Mouse (Mus musculus): ENCODE measurements at regions not wholly inside any gene's neighbourhood (a gene's known extent, or its start where the extent isn't known, plus 50 kb on each side); places are given as distances from the start of the nearest gene placed in this dataset.

DNA sequence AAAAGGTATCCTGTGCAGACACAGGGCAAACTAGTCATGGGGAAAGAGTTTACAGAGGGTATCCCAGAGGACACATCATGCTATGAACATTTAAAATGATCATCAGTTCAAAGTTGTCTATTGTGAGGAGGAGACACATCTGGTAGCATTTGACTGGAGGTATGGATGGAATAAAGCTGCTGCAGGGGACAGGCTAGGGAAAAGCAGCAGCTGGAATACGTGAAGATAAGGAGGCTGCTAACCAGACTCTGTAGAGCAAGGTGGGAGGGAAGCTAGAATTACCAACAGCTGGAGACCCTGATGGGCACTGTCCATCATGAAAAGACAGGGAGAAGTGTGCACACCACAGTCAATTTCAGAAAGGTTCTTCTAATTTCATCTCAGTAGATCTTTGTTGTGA is 1268.9 kb downstream of the Defb40 start:
- Histone ChIP-seq H3K9me3 (ENCODE audit: low read length) (no peaks in the 10 kb centered on the region), H3K27me3 (ENCODE audit: insufficient read depth, low read length) (no peaks in the 10 kb centered on the region), H3K27ac (ENCODE audit: low read depth, low read length) (no peak overlapping the region), H3K4me3 (ENCODE audit: low read depth, low read length) (no peak overlapping the region), H3K4me1 (ENCODE audit: insufficient read depth, low read length) (no peaks in the 10 kb centered on the region), H3K36me3 (ENCODE audit: insufficient read depth, low read length) (no peaks in the 10 kb centered on the region), H3K4me2 (ENCODE audit: low read depth, low read length, poor library complexity, severe bottlenecking) (no peak overlapping the region), H3K9ac (replicated peaks; ENCODE audit: low read length, poor library complexity, severe bottlenecking) (no peak overlapping the region)
- WGBS, result 87% methylated on average over 1 of the region's 1 CpGs
- ATAC-seq (ENCODE audit: low FRiP score) (no peak), DNase-seq (ENCODE audit: low spot score) (no peak)
- TF ChIP-seq CTCF (IDR thresholded peaks at IDR 0.05), result no peak

DNA sequence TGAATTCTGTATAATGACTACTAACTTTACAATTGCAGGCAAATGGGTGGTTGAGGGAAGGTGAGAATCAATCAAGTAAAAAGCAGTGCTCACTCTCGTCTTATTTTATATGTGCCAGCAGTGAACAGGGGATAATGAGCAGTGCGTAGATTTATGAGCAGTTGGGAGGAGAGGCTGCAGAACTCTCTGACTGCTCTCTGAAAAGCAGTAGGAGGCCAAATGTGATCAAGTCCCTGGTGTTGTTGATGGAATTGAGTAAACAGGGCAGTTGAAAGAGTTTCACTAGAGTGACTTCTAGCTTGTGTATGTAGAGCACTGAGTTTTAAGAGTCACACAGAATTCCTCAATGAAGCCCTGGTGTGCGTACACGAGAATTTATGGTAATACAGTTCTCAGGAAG is 1269.6 kb downstream of the Defb40 start:
- no peak for ATAC-seq (ENCODE audit: low FRiP score)
- 82% methylated on average over 4 of the region's 4 CpGs for WGBS
- no peak overlapping the region for H3K27ac ChIP-seq (ENCODE audit: low read depth, low read length)
- no peaks in the 10 kb centered on the region for H3K4me1 ChIP-seq (ENCODE audit: insufficient read depth, low read length)
- H3K27me3 ChIP-seq (ENCODE audit: insufficient read depth, low read length), result no peaks in the 10 kb centered on the region
- no peaks in the 10 kb centered on the region for H3K9me3 ChIP-seq (ENCODE audit: low read length)
- no peak for TF ChIP-seq CTCF (IDR thresholded peaks at IDR 0.05)
- no peak overlapping the region for H3K4me2 ChIP-seq (ENCODE audit: low read depth, low read length, poor library complexity, severe bottlenecking)
- DNase-seq (ENCODE audit: low spot score), result no peak
- no peak overlapping the region for H3K9ac ChIP-seq (replicated peaks; ENCODE audit: low read length, poor library complexity, severe bottlenecking)
- no peaks in the 10 kb centered on the region for H3K36me3 ChIP-seq (ENCODE audit: insufficient read depth, low read length)
- no peak overlapping the region for H3K4me3 ChIP-seq (ENCODE audit: low read depth, low read length)

- no peak for TF ChIP-seq CTCF (IDR thresholded peaks at IDR 0.05)
- ATAC-seq (ENCODE audit: low FRiP score) (no peak), DNase-seq (ENCODE audit: low spot score) (no peak)
- WGBS, result 41% methylated on average over 1 of the region's 1 CpGs
- Histone ChIP-seq H3K9me3 (ENCODE audit: low read length) (no peaks in the 10 kb centered on the region), H3K4me1 (ENCODE audit: insufficient read depth, low read length) (no peaks in the 10 kb centered on the region), H3K9ac (replicated peaks; ENCODE audit: low read length, poor library complexity, severe bottlenecking) (no peak overlapping the region), H3K4me2 (ENCODE audit: low read depth, low read length, poor library complexity, severe bottlenecking) (no peak overlapping the region), H3K27ac (ENCODE audit: low read depth, low read length) (no peak overlapping the region), H3K36me3 (ENCODE audit: insufficient read depth, low read length) (no peaks in the 10 kb centered on the region), H3K4me3 (ENCODE audit: low read depth, low read length) (no peak overlapping the region), H3K27me3 (ENCODE audit: insufficient read depth, low read length) (no peaks in the 10 kb centered on the region)
Measured at GRCm38 (mm10) chr8:17704289-17704688, 1273.8 kb downstream of the Defb40 start.

DNA sequence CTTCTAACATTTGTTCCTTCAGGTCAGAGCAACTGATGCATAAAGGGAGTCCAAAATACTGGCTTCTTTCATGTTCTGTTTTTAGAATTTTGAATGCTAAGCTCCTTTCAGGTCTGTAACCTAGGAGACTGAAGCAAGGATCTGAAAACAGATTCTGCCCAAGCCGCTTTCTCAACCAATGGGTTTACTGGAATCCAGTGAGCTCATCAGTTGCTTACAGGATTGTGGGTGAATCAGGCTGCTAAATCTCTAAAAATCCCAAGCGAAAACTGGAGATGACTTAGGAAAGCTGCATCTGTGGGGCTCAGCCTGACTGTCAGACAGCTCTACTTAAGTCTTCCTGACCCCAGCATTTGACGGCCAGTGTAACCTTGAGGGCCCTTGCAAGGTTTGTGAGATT is 1277.7 kb downstream of the Defb40 start:
- Histone ChIP-seq H3K27ac (ENCODE audit: low read depth, low read length) (no peak overlapping the region), H3K27me3 (ENCODE audit: insufficient read depth, low read length) (no peaks in the 10 kb centered on the region), H3K4me3 (ENCODE audit: low read depth, low read length) (no peak overlapping the region), H3K36me3 (ENCODE audit: insufficient read depth, low read length) (no peaks in the 10 kb centered on the region), H3K4me2 (ENCODE audit: low read depth, low read length, poor library complexity, severe bottlenecking) (no peak overlapping the region), H3K9me3 (ENCODE audit: low read length) (no peaks in the 10 kb centered on the region), H3K4me1 (ENCODE audit: insufficient read depth, low read length) (no peaks in the 10 kb centered on the region), H3K9ac (replicated peaks; ENCODE audit: low read length, poor library complexity, severe bottlenecking) (no peak overlapping the region)
- peak; percentile 64 for DNase-seq (ENCODE audit: low spot score)
- no peak for TF ChIP-seq CTCF (IDR thresholded peaks at IDR 0.05)
- peak; percentile 84 for ATAC-seq (ENCODE audit: low FRiP score)
- WGBS, result 39% methylated on average over 3 of the region's 3 CpGs

GRCm38 (mm10) chr8:17690074-17690848 is 1287.8 kb downstream of the Defb40 start:
- no peak for DNase-seq (ENCODE audit: low spot score)
- ATAC-seq (ENCODE audit: low FRiP score), result no peak
- no peaks in the 10 kb centered on the region for H3K9me3 ChIP-seq (ENCODE audit: low read length)
- H3K27ac ChIP-seq (ENCODE audit: low read depth, low read length), result no peak overlapping the region
- 75% methylated on average over 4 of the region's 4 CpGs for WGBS
- H3K4me1 ChIP-seq (ENCODE audit: insufficient read depth, low read length), result no peaks in the 10 kb centered on the region
- H3K4me3 ChIP-seq (ENCODE audit: low read depth, low read length), result no peak overlapping the region
- no peak overlapping the region for H3K4me2 ChIP-seq (ENCODE audit: low read depth, low read length, poor library complexity, severe bottlenecking)
- H3K27me3 ChIP-seq (ENCODE audit: insufficient read depth, low read length), result no peaks in the 10 kb centered on the region
- no peaks in the 10 kb centered on the region for H3K36me3 ChIP-seq (ENCODE audit: insufficient read depth, low read length)
- no peak for TF ChIP-seq CTCF (IDR thresholded peaks at IDR 0.05)
- H3K9ac ChIP-seq (replicated peaks; ENCODE audit: low read length, poor library complexity, severe bottlenecking), result no peak overlapping the region

- no peak overlapping the region for H3K4me2 ChIP-seq (ENCODE audit: low read depth, low read length, poor library complexity, severe bottlenecking)
- no peaks in the 10 kb centered on the region for H3K4me1 ChIP-seq (ENCODE audit: insufficient read depth, low read length)
- H3K36me3 ChIP-seq (ENCODE audit: insufficient read depth, low read length), result no peaks in the 10 kb centered on the region
- WGBS, result 97% methylated on average over 3 of the region's 3 CpGs
- H3K9ac ChIP-seq (replicated peaks; ENCODE audit: low read length, poor library complexity, severe bottlenecking), result no peak overlapping the region
- H3K27me3 ChIP-seq (ENCODE audit: insufficient read depth, low read length), result no peaks in the 10 kb centered on the region
- no peak for DNase-seq (ENCODE audit: low spot score)
- TF ChIP-seq CTCF (IDR thresholded peaks at IDR 0.05), result no peak
- ATAC-seq (ENCODE audit: low FRiP score), result no peak
- H3K27ac ChIP-seq (ENCODE audit: low read depth, low read length), result no peak overlapping the region
- no peak overlapping the region for H3K4me3 ChIP-seq (ENCODE audit: low read depth, low read length)
- H3K9me3 ChIP-seq (ENCODE audit: low read length), result no peaks in the 10 kb centered on the region
Measured at GRCm38 (mm10) chr8:17689641-17690040, 1288.4 kb downstream of the Defb40 start.

Measured in midbrain, postnatal 0 days (tissue).